Mouse (Mus musculus): ENCODE data around the gene Snrnp40.

Snrnp40 gene

GRCm38 (mm10) chr4:130379181-130379580 is 19.2 kb downstream of the Snrnp40 start:
- DNase-seq (ENCODE audit: low read depth, low spot score): no peak

- no peak for DNase-seq (ENCODE audit: low read depth, low spot score)
Measured at GRCm38 (mm10) chr4:130380418-130380817, 20.5 kb downstream of the Snrnp40 start.

GRCm38 (mm10) chr4:130387256-130387655 is 27.3 kb downstream of the Snrnp40 start:
- DNase-seq (ENCODE audit: low read depth, low spot score): no peak

GRCm38 (mm10) chr4:130389496-130389895 is 29.6 kb downstream of the Snrnp40 start:
- DNase-seq (ENCODE audit: low read depth, low spot score): no peak

GRCm38 (mm10) chr4:130389927-130390326 is 30.0 kb downstream of the Snrnp40 start:
- DNase-seq (ENCODE audit: low read depth, low spot score): no peak

GRCm38 (mm10) chr4:130391265-130391664 is 31.3 kb downstream of the Snrnp40 start:
- DNase-seq (ENCODE audit: low read depth, low spot score): no peak

All from CD4-positive, CD25-positive, alpha-beta regulatory T cell, adult 2 months (primary cell).